Mouse (Mus musculus) heart, postnatal 0 days (tissue): ENCODE measurements around the gene Mvb12b. TPM values are rescaled to one million over a fixed set of nuclear protein-coding genes. Genes with fewer than 3 reads are reported as not detected.

Experiments used
- ATAC-seq: fragments of 200-750 bp; cut with Nextera tagmentation; 2 replicates; pipeline ENCODE4 v1.8.0; 2017; ENCODE audit warnings: low read depth, moderate number of reproducible peaks, moderate library complexity; ENCODE audit not compliant: insufficient read depth
- DNase-seq: peaks from one replicate; pipeline ENCODE4 v3.0.0-alpha.2; 2016; ENCODE audit warnings: low spot score
- H3K27ac ChIP-seq: fragments of 300-500 bp; sonication (generic); 2 replicates; pipeline ENCODE4 v1.5.1; 2014; ENCODE audit warnings: low read depth, mild to moderate bottlenecking
- H3K27me3 ChIP-seq: fragments of 300-500 bp; sonication (generic); 2 replicates; pipeline ENCODE4 v1.6.1; 2014; ENCODE audit warnings: low read length, mixed read lengths; ENCODE audit not compliant: control insufficient read depth, insufficient read depth
- H3K36me3 ChIP-seq: fragments of 300-500 bp; sonication (generic); replicated peaks from 2 replicates; pipeline ENCODE4 v1.6.1; 2014; ENCODE audit warnings: low read length, mixed read lengths; ENCODE audit not compliant: control insufficient read depth, insufficient read depth
- H3K4me1 ChIP-seq: fragments of 300-500 bp; sonication (generic); 2 replicates; pipeline ENCODE4 v1.6.1; 2014; ENCODE audit warnings: antibody characterized with exemption; ENCODE audit not compliant: control insufficient read depth, insufficient read depth
- H3K4me2 ChIP-seq: fragments of 300-500 bp; sonication (generic); 2 replicates; pipeline ENCODE4 v1.6.1; 2014; ENCODE audit warnings: low read depth, mild to moderate bottlenecking, low read length, moderate library complexity
- H3K4me3 ChIP-seq: fragments of 300-500 bp; sonication (generic); 2 replicates; pipeline ENCODE4 v1.5.1; 2014; ENCODE audit warnings: low read depth, low read length
- H3K9ac ChIP-seq: fragments of 300-500 bp; sonication (generic); replicated peaks from 2 replicates; pipeline ENCODE4 v1.6.1; 2014; ENCODE audit warnings: low read depth, low read length, mixed read lengths
- H3K9me3 ChIP-seq: fragments of 300-500 bp; sonication (generic); replicated peaks from 2 replicates; pipeline ENCODE4 v1.6.1; 2016; ENCODE audit warnings: low read length; ENCODE audit not compliant: control insufficient read depth
- CTCF ChIP-seq: IDR thresholded peaks from 2 replicates; pipeline ENCODE4 v1.5.1; 2016; ENCODE audit warnings: antibody characterized with exemption, control low read depth, low read depth
- EP300 ChIP-seq: IDR thresholded peaks from 2 replicates; pipeline ENCODE4 v1.6.1; 2016; ENCODE audit warnings: antibody characterized with exemption, low read depth
- WGBS: fragments of 180-500 bp; shearing (Covaris S2); extraction: QIAGEN DNeasy Blood & Tissue Kit; methylation state at CpG from one replicate; pipeline ENCODE4 v1.1.7; 2014; 5-methylcytosine and 5-hydroxymethylcytosine counted together
- polyA plus RNA-seq: library from polyadenylated mRNA; unstranded; fragments of >200 nt; fragmentation: Nextera tagmentation; extraction: Ambion mirVana; gene quantifications from 2 replicates; pipeline ENCODE4 v1.2.1, GENCODE M21; 2015
- total RNA-seq: library from RNA; depleted of rRNA; stranded (reverse); fragments of >200 nt; gene quantifications from 2 replicates; pipeline ENCODE4 v1.2.3, GENCODE M21; 2014; ENCODE audit warnings: low replicate concordance

Mvb12b gene
- total and polyA plus RNA-seq, 2 experiments from 2014 or later, result 8.7 to 38.7 TPM

- no peak for TF ChIP-seq EP300
- TF ChIP-seq CTCF, result no peak
- ATAC-seq (no peak), DNase-seq (no peak)
- H3K27me3 ChIP-seq, result no peaks in the 10 kb centered on the region
- H3K4me1 ChIP-seq, result no peaks in the 10 kb centered on the region
- 81% methylated on average over 9 of the region's 9 CpGs for WGBS
- H3K4me3 ChIP-seq, result no peak overlapping the region
- H3K36me3 ChIP-seq, result peaks cover 4% of the 10 kb centered on the region
- H3K4me2 ChIP-seq, result no peak overlapping the region
- no peak overlapping the region for H3K27ac ChIP-seq
- H3K9ac ChIP-seq, result no peak overlapping the region
- no peaks in the 10 kb centered on the region for H3K9me3 ChIP-seq
Observed at GRCm38 (mm10) chr2:33836660-33837213, 51.0 kb downstream of the Mvb12b start.

- Histone ChIP-seq H3K27me3 (no peaks in the 10 kb centered on the region), H3K27ac (no peak overlapping the region), H3K36me3 (peaks cover 4% of the 10 kb centered on the region), H3K4me1 (no peaks in the 10 kb centered on the region), H3K4me2 (no peak overlapping the region), H3K9me3 (no peaks in the 10 kb centered on the region), H3K9ac (no peak overlapping the region), H3K4me3 (no peak overlapping the region)
- 84% methylated on average over 8 of the region's 8 CpGs for WGBS
- TF ChIP-seq CTCF, result no peak
- no peak for TF ChIP-seq EP300
- DNase-seq (no peak), ATAC-seq (no peak)
Observed at GRCm38 (mm10) chr2:33835038-33835437, 52.7 kb downstream of the Mvb12b start.

DNA sequence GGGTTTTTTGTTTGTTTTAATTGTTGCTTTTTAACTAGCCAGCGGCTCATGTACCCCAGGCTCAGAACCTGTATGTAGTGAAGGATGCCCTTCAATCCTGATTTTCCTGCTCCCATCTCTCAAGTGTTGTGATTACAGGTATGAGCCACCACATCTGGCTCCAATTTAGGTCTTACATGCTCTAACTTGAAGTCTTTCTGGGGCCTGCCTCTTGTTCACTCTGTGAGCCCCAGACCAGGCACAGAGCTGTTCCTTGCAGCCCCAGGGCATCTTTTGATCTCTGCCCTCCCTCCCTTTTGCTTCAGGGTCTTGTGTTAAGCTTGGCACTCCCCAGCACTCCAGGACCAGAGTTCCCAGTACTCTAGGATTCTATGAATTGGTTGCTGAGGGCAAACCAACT is 53.8 kb downstream of the Mvb12b start:
- Histone ChIP-seq H3K27ac (no peak overlapping the region), H3K4me1 (no peaks in the 10 kb centered on the region), H3K27me3 (no peaks in the 10 kb centered on the region), H3K9ac (no peak overlapping the region), H3K4me2 (no peak overlapping the region), H3K4me3 (no peak overlapping the region), H3K36me3 (peaks cover 4% of the 10 kb centered on the region; the same call in 1 of the 2 replicates), H3K9me3 (no peaks in the 10 kb centered on the region)
- TF ChIP-seq EP300 (no peak), CTCF (no peak)
- ATAC-seq (no peak), DNase-seq (no peak)
- 97% methylated on average over 1 of the region's 1 CpGs for WGBS

- ATAC-seq, result no peak
- WGBS, result 98% methylated on average over 2 of the region's 2 CpGs
Observed at GRCm38 (mm10) chr2:33829870-33830269, 57.9 kb downstream of the Mvb12b start.

DNA sequence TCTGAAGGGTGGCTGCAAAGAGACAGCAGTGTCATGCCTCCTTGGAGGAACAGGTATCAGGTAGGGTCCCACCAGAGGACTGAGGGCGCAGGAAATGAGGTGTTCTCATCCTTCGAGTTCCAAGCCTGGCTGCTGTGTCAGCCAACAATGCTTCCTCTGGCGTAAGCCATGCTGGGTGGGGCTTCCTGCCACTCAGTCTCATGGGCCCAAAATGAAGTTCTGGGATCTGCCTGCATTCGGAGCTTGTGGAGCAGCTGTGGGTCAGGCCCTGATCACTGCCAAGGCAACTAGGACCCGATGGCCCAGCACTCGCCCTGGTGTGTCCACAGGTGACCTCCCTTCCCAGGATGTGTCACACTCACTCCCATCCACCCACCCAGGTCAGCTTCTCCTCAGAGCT is 61.0 kb downstream of the Mvb12b start:
- H3K4me1 ChIP-seq, result no peaks in the 10 kb centered on the region
- H3K36me3 ChIP-seq, result peaks cover 28% of the 10 kb centered on the region
- ATAC-seq, result no peak
- no peaks in the 10 kb centered on the region for H3K27me3 ChIP-seq
- no peaks in the 10 kb centered on the region for H3K9me3 ChIP-seq
- no peak for DNase-seq
- H3K4me2 ChIP-seq, result no peak overlapping the region
- H3K9ac ChIP-seq, result no peak overlapping the region
- no peak overlapping the region for H3K4me3 ChIP-seq
- TF ChIP-seq EP300 (no peak), CTCF (no peak)
- H3K27ac ChIP-seq, result no peak overlapping the region
- 81% methylated on average over 6 of the region's 6 CpGs for WGBS

More at GRCm38 (mm10) chr2:33829870-33830269, 57.9 kb downstream of the Mvb12b start:
- no peaks in the 10 kb centered on the region for H3K9me3 ChIP-seq
- H3K27me3 ChIP-seq, result no peaks in the 10 kb centered on the region
- H3K9ac ChIP-seq, result no peak overlapping the region
- DNase-seq, result no peak
- no peak overlapping the region for H3K27ac ChIP-seq
- no peaks in the 10 kb centered on the region for H3K4me1 ChIP-seq
- no peak overlapping the region for H3K4me3 ChIP-seq
- no peak for TF ChIP-seq EP300
- no peak for TF ChIP-seq CTCF
- no peak overlapping the region for H3K4me2 ChIP-seq
- H3K36me3 ChIP-seq, result peaks cover 7% of the 10 kb centered on the region

DNA sequence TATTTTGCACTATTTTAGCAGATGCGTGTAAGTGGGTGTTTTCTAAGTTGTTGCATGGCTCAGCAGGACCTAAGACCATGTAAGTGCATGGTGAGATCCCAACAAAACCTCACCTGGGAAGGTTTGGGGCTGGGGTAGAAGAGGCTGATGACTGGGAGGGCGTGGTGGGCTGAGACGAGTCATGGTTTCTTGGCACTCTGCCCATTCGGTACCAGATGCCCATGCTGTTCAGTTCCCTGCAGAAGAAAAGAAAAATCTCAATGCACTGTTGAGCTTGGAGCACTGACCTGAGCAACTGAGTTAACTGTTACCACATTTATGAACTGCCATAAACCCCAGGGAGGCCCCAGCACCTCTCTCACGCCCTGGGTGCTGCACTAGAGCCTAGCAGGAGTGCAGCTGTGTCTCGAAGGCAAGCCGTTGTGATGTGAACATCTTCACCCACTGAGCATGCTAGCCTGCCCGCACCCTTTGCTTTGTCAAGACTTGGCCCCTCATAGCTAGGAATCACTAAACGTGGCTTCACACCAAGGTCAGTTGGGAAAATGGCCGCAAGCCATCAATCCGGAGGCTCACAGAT is 62.7 kb downstream of the Mvb12b start:
- H3K4me1 ChIP-seq, result no peaks in the 10 kb centered on the region
- TF ChIP-seq EP300 (no peak), CTCF (no peak)
- no peak overlapping the region for H3K27ac ChIP-seq
- WGBS, result 86% methylated on average over 11 of the region's 11 CpGs
- ATAC-seq (no peak), DNase-seq (no peak)
- H3K4me2 ChIP-seq, result no peak overlapping the region
- no peak overlapping the region for H3K4me3 ChIP-seq
- H3K27me3 ChIP-seq, result no peaks in the 10 kb centered on the region
- H3K9ac ChIP-seq, result no peak overlapping the region
- H3K9me3 ChIP-seq, result no peaks in the 10 kb centered on the region
- peaks cover 33% of the 10 kb centered on the region; the same call in 1 of the 2 replicates for H3K36me3 ChIP-seq
